20 mouse cellular contexts compared by ENCODE assay signal in genomic region chr8:94568098-94568497, GRCm38 (mm10). TPM values are rescaled to one million over a fixed set of nuclear protein-coding genes. Genes with fewer than 3 reads are reported as not detected.
DNase-seq lines count a peak whose midpoint lies in the region; ATAC-seq and TF ChIP-seq lines count a peak whose summit lies in the region.
"Had no signal": no experiment of that assay in that cellular context is flagged by ENCODE, and none has a peak within 500 bp of the region (broad histone marks: within the 10 kb centered on the region; RNA-seq: fewer than 3 reads in every experiment).

No protein-coding gene starts in this region.

- no peak overlapping the region for H3K4me2 ChIP-seq in midbrain, embryonic 16.5 days (ENCODE audit: low read length)
- H3K4me2 ChIP-seq in midbrain, embryonic 13.5 days (replicated peaks): no peak overlapping the region
- H3K4me2 ChIP-seq in midbrain, postnatal 0 days (ENCODE audit: low read depth, low read length, poor library complexity, severe bottlenecking): no peak overlapping the region
- H3K4me2 ChIP-seq: heart, embryonic 11.5 days had no signal

- peak overlapping the region; percentile 38; the same call in 1 of the 2 replicates for H3K27ac ChIP-seq in gastrocnemius, adult 2 months
- peak overlapping the region; percentile 88; the same call in 1 of the 2 replicates for H3K27ac ChIP-seq in midbrain, embryonic 16.5 days (ENCODE audit: low read length)
- no peak overlapping the region for H3K27ac ChIP-seq in midbrain, embryonic 13.5 days
- peak overlapping the region; percentile 77; the same call in 1 of the 2 replicates for H3K27ac ChIP-seq in midbrain, postnatal 0 days (ENCODE audit: low read depth, low read length)
- no peak overlapping the region for H3K27ac ChIP-seq in limb, embryonic 10.5 days

- no peak overlapping the region for H3K4me3 ChIP-seq in gastrocnemius, adult 2 months
- no peak overlapping the region for H3K4me3 ChIP-seq in midbrain, embryonic 16.5 days (ENCODE audit: low read depth, low read length)
- no peak overlapping the region for H3K4me3 ChIP-seq in midbrain, embryonic 13.5 days (replicated peaks)
- no peak overlapping the region for H3K4me3 ChIP-seq in midbrain, postnatal 0 days (ENCODE audit: low read depth, low read length)
- H3K4me3 ChIP-seq in limb, embryonic 10.5 days: no peak overlapping the region

- H3K36me3 ChIP-seq in midbrain, embryonic 16.5 days (ENCODE audit: control insufficient read depth, insufficient read depth, low read length): no peaks in the 10 kb centered on the region
- H3K36me3 ChIP-seq in midbrain, embryonic 13.5 days: peaks cover 5% of the 10 kb centered on the region
- H3K36me3 ChIP-seq in midbrain, postnatal 0 days (ENCODE audit: insufficient read depth, low read length): no peaks in the 10 kb centered on the region; the same call in 1 of the 2 replicates
- peaks cover 11% of the 10 kb centered on the region for H3K36me3 ChIP-seq in limb, embryonic 10.5 days

- no peak for TF ChIP-seq CTCF in gastrocnemius, adult 2 months (IDR thresholded peaks at IDR 0.05)
- TF ChIP-seq CTCF in midbrain, postnatal 0 days (IDR thresholded peaks at IDR 0.05): no peak

- H3K9me3 ChIP-seq in midbrain, embryonic 16.5 days (replicated peaks; ENCODE audit: control insufficient read depth, low read length, poor library complexity, severe bottlenecking): no peaks in the 10 kb centered on the region
- H3K9me3 ChIP-seq in midbrain, embryonic 13.5 days: no peaks in the 10 kb centered on the region
- H3K9me3 ChIP-seq in midbrain, postnatal 0 days (ENCODE audit: low read length): no peaks in the 10 kb centered on the region
- no peaks in the 10 kb centered on the region for H3K9me3 ChIP-seq in limb, embryonic 10.5 days (replicated peaks)

- DNase-seq in gastrocnemius, adult 2 months: peak; percentile 49
- no peak for DNase-seq in gastrocnemius, postnatal 10 days
- peak; percentile 47 for DNase-seq in fat pad, adult 2 months (ENCODE audit: extremely low read depth, low read depth, low spot score)
- DNase-seq in midbrain, postnatal 0 days (ENCODE audit: low spot score): no peak
- no peak for DNase-seq in limb, embryonic 10.5 days (ENCODE audit: low spot score)
- no peak for DNase-seq in right cerebral cortex, postnatal 4 days
- DNase-seq: B cell, adult 2 months; cerebellum, adult 18-20 months; cerebellum, postnatal 25 days; embryo, embryonic 11 days; heart, postnatal 14 days; kidney, adult 2 months; kidney, postnatal 10 days; liver; lung, postnatal 10 days; right cerebral cortex, postnatal 25 days had no signal

- 93% methylated on average over 8 of the region's 8 CpGs for WGBS in midbrain, embryonic 16.5 days
- 91% methylated on average over 8 of the region's 8 CpGs for WGBS in midbrain, embryonic 13.5 days
- 88% methylated on average over 8 of the region's 8 CpGs for WGBS in midbrain, postnatal 0 days
- 84% methylated on average over 8 of the region's 8 CpGs for WGBS in limb, embryonic 10.5 days

- no peak overlapping the region for H3K9ac ChIP-seq in midbrain, embryonic 16.5 days (ENCODE audit: low read depth, low read length)
- H3K9ac ChIP-seq in midbrain, embryonic 13.5 days (replicated peaks): no peak overlapping the region
- no peak overlapping the region for H3K9ac ChIP-seq in midbrain, postnatal 0 days (replicated peaks; ENCODE audit: low read length, poor library complexity, severe bottlenecking)

- H3K4me1 ChIP-seq in midbrain, embryonic 16.5 days (ENCODE audit: control insufficient read depth, insufficient read depth, low read length): peaks cover 36% of the 10 kb centered on the region
- H3K4me1 ChIP-seq in midbrain, embryonic 13.5 days (replicated peaks): peaks cover 37% of the 10 kb centered on the region
- H3K4me1 ChIP-seq in midbrain, postnatal 0 days (ENCODE audit: insufficient read depth, low read length): peaks cover 16% of the 10 kb centered on the region
- peaks cover 17% of the 10 kb centered on the region for H3K4me1 ChIP-seq in limb, embryonic 10.5 days

- H3K27me3 ChIP-seq in midbrain, embryonic 16.5 days (ENCODE audit: control insufficient read depth, insufficient read depth, low read depth, low read length): no peaks in the 10 kb centered on the region
- H3K27me3 ChIP-seq in midbrain, embryonic 13.5 days: peaks cover 4% of the 10 kb centered on the region
- no peaks in the 10 kb centered on the region; the same call in 1 of the 2 replicates for H3K27me3 ChIP-seq in midbrain, postnatal 0 days (ENCODE audit: insufficient read depth, low read length)
- no peaks in the 10 kb centered on the region for H3K27me3 ChIP-seq in limb, embryonic 10.5 days (ENCODE audit: low read depth, poor library complexity, severe bottlenecking)

- intact Hi-C loops in gastrocnemius, adult 2 months (cut with DNase I): no loop called here

- no peak for ATAC-seq in midbrain, embryonic 16.5 days
- no peak for ATAC-seq in midbrain, embryonic 13.5 days
- ATAC-seq in midbrain, postnatal 0 days (ENCODE audit: low FRiP score): no peak
- ATAC-seq: inflammation-experienced regulatory T-cells, adult 6 months had no signal

RNA-seq across cellular contexts. Expression of gene Rspry1, which starts 33.6 kb away (rescaled TPM):
- total RNA-seq in gastrocnemius, adult 2 months (2021): 10 to 100 TPM in 1 of 2 experiments, 1 to 10 TPM in 1; 8.5 to 10.8 TPM
- total RNA-seq in gastrocnemius, postnatal 10 days (2021): 10 to 100 TPM; 12.9 to 18.6 TPM
- 51.2 and 56.6 TPM in 2 replicates for polyA plus RNA-seq in midbrain, embryonic 16.5 days (2015; fragmentation: Nextera tagmentation; extraction: Ambion mirVana)
- 56.6 and 57.3 TPM in 2 replicates for polyA plus RNA-seq in midbrain, embryonic 13.5 days (2015; fragmentation: Nextera tagmentation; extraction: Ambion mirVana)
- 42.7 and 53.2 TPM in 2 replicates for total RNA-seq in midbrain, postnatal 0 days (2014; rRNA removed)
- polyA plus RNA-seq in midbrain, postnatal 0 days (2015; fragmentation: Nextera tagmentation; extraction: Ambion mirVana): 35.5 and 35.9 TPM in 2 replicates
- polyA plus RNA-seq in limb, embryonic 10.5 days (2016; fragmentation: Nextera tagmentation; extraction: Ambion mirVana): 42.1 and 49.2 TPM in 2 replicates

RNA-seq across cellular contexts. Expression of gene Fam192a, which starts 33.7 kb away (rescaled TPM):
- total RNA-seq in gastrocnemius, adult 2 months (2021): 10 to 100 TPM; 17.9 to 22.6 TPM
- 10 to 100 TPM; 24.6 to 25.9 TPM for total RNA-seq in gastrocnemius, postnatal 10 days (2021)
- 74.0 and 88.9 TPM in 2 replicates for polyA plus RNA-seq in midbrain, embryonic 16.5 days (2015; fragmentation: Nextera tagmentation; extraction: Ambion mirVana)
- 96.4 and 106 TPM in 2 replicates for polyA plus RNA-seq in midbrain, embryonic 13.5 days (2015; fragmentation: Nextera tagmentation; extraction: Ambion mirVana)
- 29.2 and 36.3 TPM in 2 replicates for total RNA-seq in midbrain, postnatal 0 days (2014; rRNA removed)
- polyA plus RNA-seq in midbrain, postnatal 0 days (2015; fragmentation: Nextera tagmentation; extraction: Ambion mirVana): 59.6 and 62.2 TPM in 2 replicates
- polyA plus RNA-seq in limb, embryonic 10.5 days (2016; fragmentation: Nextera tagmentation; extraction: Ambion mirVana): 81.0 and 89.0 TPM in 2 replicates

RNA-seq across cellular contexts. Expression of gene Cpne2, which starts 35.3 kb away (rescaled TPM):
- total RNA-seq in gastrocnemius, adult 2 months (2021): 1 to 10 TPM; 4.9 to 6.9 TPM
- total RNA-seq in gastrocnemius, postnatal 10 days (2021): 10 to 100 TPM; 21.5 to 23.8 TPM
- 25.0 and 26.2 TPM in 2 replicates for polyA plus RNA-seq in midbrain, embryonic 16.5 days (2015; fragmentation: Nextera tagmentation; extraction: Ambion mirVana)
- 9.8 and 12.3 TPM in 2 replicates for polyA plus RNA-seq in midbrain, embryonic 13.5 days (2015; fragmentation: Nextera tagmentation; extraction: Ambion mirVana)
- 42.4 and 46.3 TPM in 2 replicates for total RNA-seq in midbrain, postnatal 0 days (2014; rRNA removed)
- polyA plus RNA-seq in midbrain, postnatal 0 days (2015; fragmentation: Nextera tagmentation; extraction: Ambion mirVana): 34.3 and 43.3 TPM in 2 replicates
- polyA plus RNA-seq in limb, embryonic 10.5 days (2016; fragmentation: Nextera tagmentation; extraction: Ambion mirVana): 5.8 and 6.6 TPM in 2 replicates

Comparison
In these comparisons a context has a peak if more than half of its experiments do, and no peak if none do; other contexts are left out.
1. DNase-seq: peak in gastrocnemius, adult 2 months (single experiment) and fat pad, adult 2 months (single experiment); none in gastrocnemius, postnatal 10 days (single experiment), midbrain, postnatal 0 days (single experiment), limb, embryonic 10.5 days (single experiment) and right cerebral cortex, postnatal 4 days (single experiment).
2. H3K27ac ChIP-seq: peak in gastrocnemius, adult 2 months (single experiment), midbrain, embryonic 16.5 days (single experiment) and midbrain, postnatal 0 days (single experiment); none in midbrain, embryonic 13.5 days (single experiment) and limb, embryonic 10.5 days (single experiment).